21 mouse cellular contexts compared by ENCODE assay signal in genomic region chr12:105917388-105917963, GRCm38 (mm10).
DNase-seq lines count a peak whose midpoint lies in the region; ATAC-seq and TF ChIP-seq lines count a peak whose summit lies in the region.
"Had no signal": no experiment of that assay in that cellular context is flagged by ENCODE, and none has a peak within 500 bp of the region (broad histone marks: within the 10 kb centered on the region; RNA-seq: fewer than 3 reads in every experiment).

No protein-coding gene starts in this region.

- 43% methylated on average over 10 of the region's 10 CpGs for WGBS in forebrain, embryonic 13.5 days
- WGBS in forebrain, embryonic 11.5 days = 74% methylated on average over 10 of the region's 10 CpGs
- 52% methylated on average over 10 of the region's 10 CpGs for WGBS in midbrain, embryonic 15.5 days
- WGBS in midbrain, embryonic 11.5 days = 86% methylated on average over 10 of the region's 10 CpGs
- 49% methylated on average over 10 of the region's 10 CpGs for WGBS in hindbrain, postnatal 0 days

- TF ChIP-seq CTCF in hindbrain, postnatal 0 days (IDR thresholded peaks at IDR 0.05; ENCODE audit: low read depth) = no peak

- no peaks in the 10 kb centered on the region; the same call in 1 of the 2 replicates for H3K9me3 ChIP-seq in forebrain, embryonic 13.5 days (replicated peaks)
- H3K9me3 ChIP-seq in forebrain, embryonic 11.5 days (ENCODE audit: control insufficient read depth, low read length) = no peaks in the 10 kb centered on the region
- H3K9me3 ChIP-seq in midbrain, embryonic 15.5 days = no peaks in the 10 kb centered on the region
- H3K9me3 ChIP-seq in midbrain, embryonic 11.5 days (ENCODE audit: control insufficient read depth, low read length) = no peaks in the 10 kb centered on the region
- no peaks in the 10 kb centered on the region for H3K9me3 ChIP-seq in hindbrain, postnatal 0 days (ENCODE audit: low read length)
- H3K9me3 ChIP-seq: liver, embryonic 15.5 days; midbrain, embryonic 12.5 days; neural tube, embryonic 12.5 days had no signal

- ATAC-seq in forebrain, embryonic 13.5 days = peak; percentile 68; the same call in 1 of the 2 replicates
- no peak for ATAC-seq in forebrain, embryonic 11.5 days (replicated peaks; ENCODE audit: low FRiP score)
- 0 out of 2 replicates have a peak, but pooled peaks have one; percentile 52 for ATAC-seq in midbrain, embryonic 15.5 days (replicated peaks)
- no peak for ATAC-seq in midbrain, embryonic 11.5 days (ENCODE audit: low FRiP score)
- ATAC-seq in hindbrain, postnatal 0 days = peak; percentile 70
- no peak for ATAC-seq in megakaryocyte-erythroid progenitor cell, adult 5-6 weeks (replicated peaks; ENCODE audit: low FRiP score, low TSS enrichment, poor library complexity, severe bottlenecking)
- ATAC-seq: activated CD4-positive, CD25-positive, alpha-beta regulatory T cell, adult 4 months; intestine, embryonic 16.5 days had no signal

- no peaks in the 10 kb centered on the region for H3K27me3 ChIP-seq in forebrain, embryonic 13.5 days
- no peaks in the 10 kb centered on the region for H3K27me3 ChIP-seq in forebrain, embryonic 11.5 days (ENCODE audit: control insufficient read depth, insufficient read depth, low read length)
- no peaks in the 10 kb centered on the region for H3K27me3 ChIP-seq in midbrain, embryonic 15.5 days (replicated peaks)
- H3K27me3 ChIP-seq in midbrain, embryonic 11.5 days (ENCODE audit: control insufficient read depth, insufficient read depth, low read length) = no peaks in the 10 kb centered on the region
- no peaks in the 10 kb centered on the region for H3K27me3 ChIP-seq in hindbrain, postnatal 0 days (ENCODE audit: insufficient read depth, low read length)
- H3K27me3 ChIP-seq: limb, embryonic 12.5 days; liver, embryonic 15.5 days; midbrain, embryonic 12.5 days; neural tube, embryonic 12.5 days had no signal

- peaks cover 16% of the 10 kb centered on the region for H3K4me1 ChIP-seq in forebrain, embryonic 13.5 days
- no peaks in the 10 kb centered on the region; the same call in 1 of the 2 replicates for H3K4me1 ChIP-seq in forebrain, embryonic 11.5 days (replicated peaks; ENCODE audit: control insufficient read depth, insufficient read depth, low read length)
- peaks cover 9% of the 10 kb centered on the region; the same call in 1 of the 2 replicates for H3K4me1 ChIP-seq in midbrain, embryonic 15.5 days
- H3K4me1 ChIP-seq in midbrain, embryonic 11.5 days (ENCODE audit: control insufficient read depth, insufficient read depth, low read length) = no peaks in the 10 kb centered on the region
- H3K4me1 ChIP-seq in hindbrain, postnatal 0 days (ENCODE audit: insufficient read depth, low read length) = no peaks in the 10 kb centered on the region
- H3K4me1 ChIP-seq: limb, embryonic 12.5 days; liver, embryonic 15.5 days had no signal

- no peak overlapping the region for H3K4me2 ChIP-seq in forebrain, embryonic 13.5 days
- no peak overlapping the region for H3K4me2 ChIP-seq in forebrain, embryonic 11.5 days (ENCODE audit: low read depth, low read length, severe bottlenecking)
- H3K4me2 ChIP-seq in midbrain, embryonic 15.5 days = no peak overlapping the region
- no peak overlapping the region for H3K4me2 ChIP-seq in midbrain, embryonic 11.5 days
- H3K4me2 ChIP-seq in hindbrain, postnatal 0 days (ENCODE audit: low read depth, low read length) = no peak overlapping the region
- H3K4me2 ChIP-seq: limb, embryonic 12.5 days; liver, embryonic 15.5 days; midbrain, embryonic 12.5 days; neural tube, embryonic 12.5 days had no signal

- peak overlapping the region; percentile 15; the same call in 1 of the 2 replicates for H3K27ac ChIP-seq in forebrain, embryonic 13.5 days
- no peak overlapping the region for H3K27ac ChIP-seq in forebrain, embryonic 11.5 days (ENCODE audit: low read depth, low read length)
- H3K27ac ChIP-seq in midbrain, embryonic 15.5 days = peak overlapping the region; percentile 45
- no peak overlapping the region for H3K27ac ChIP-seq in midbrain, embryonic 11.5 days (ENCODE audit: low read depth, low read length)
- no peak overlapping the region for H3K27ac ChIP-seq in hindbrain, postnatal 0 days
- H3K27ac ChIP-seq: limb, embryonic 12.5 days; liver, embryonic 15.5 days; midbrain, embryonic 12.5 days; neural tube, embryonic 12.5 days had no signal

- H3K4me3 ChIP-seq in forebrain, embryonic 13.5 days = no peak overlapping the region
- no peak overlapping the region for H3K4me3 ChIP-seq in forebrain, embryonic 11.5 days (ENCODE audit: low read depth, low read length)
- H3K4me3 ChIP-seq in midbrain, embryonic 15.5 days = no peak overlapping the region
- no peak overlapping the region for H3K4me3 ChIP-seq in midbrain, embryonic 11.5 days (ENCODE audit: low read depth, low read length)
- no peak overlapping the region for H3K4me3 ChIP-seq in hindbrain, postnatal 0 days (ENCODE audit: low read length)
- H3K4me3 ChIP-seq: limb, embryonic 12.5 days; liver, embryonic 15.5 days; midbrain, embryonic 12.5 days; neural tube, embryonic 12.5 days had no signal

- DNase-seq in forebrain, embryonic 11.5 days (ENCODE audit: low spot score) = no peak
- DNase-seq in midbrain, embryonic 11.5 days (ENCODE audit: low spot score, missing footprints) = no peak
- DNase-seq in hindbrain, postnatal 0 days (ENCODE audit: low spot score) = peak; percentile 75
- peak; percentile 52 for DNase-seq in telencephalon, adult 2 months (ENCODE audit: low read depth, low spot score)
- DNase-seq in thymus, postnatal 36 days = no peak
- DNase-seq: adrenal gland, postnatal 25 days; cerebellum, postnatal 36 days; heart, postnatal 14 days; kidney, postnatal 10 days; lung, postnatal 10 days; retina, postnatal 1 day; thymus, postnatal 14 days had no signal

- no peaks in the 10 kb centered on the region for H3K36me3 ChIP-seq in forebrain, embryonic 13.5 days (ENCODE audit: poor library complexity, severe bottlenecking)
- H3K36me3 ChIP-seq in forebrain, embryonic 11.5 days (ENCODE audit: control insufficient read depth, insufficient read depth, low read length) = no peaks in the 10 kb centered on the region
- H3K36me3 ChIP-seq in midbrain, embryonic 15.5 days (replicated peaks) = no peaks in the 10 kb centered on the region
- no peaks in the 10 kb centered on the region for H3K36me3 ChIP-seq in midbrain, embryonic 11.5 days (ENCODE audit: control insufficient read depth, insufficient read depth, low read length)
- no peaks in the 10 kb centered on the region for H3K36me3 ChIP-seq in hindbrain, postnatal 0 days (ENCODE audit: insufficient read depth, low read length)
- H3K36me3 ChIP-seq: limb, embryonic 12.5 days; liver, embryonic 15.5 days; midbrain, embryonic 12.5 days; neural tube, embryonic 12.5 days had no signal

- no peak overlapping the region for H3K9ac ChIP-seq in forebrain, embryonic 13.5 days
- no peak overlapping the region for H3K9ac ChIP-seq in forebrain, embryonic 11.5 days (ENCODE audit: low read length)
- H3K9ac ChIP-seq in midbrain, embryonic 15.5 days = no peak overlapping the region
- no peak overlapping the region for H3K9ac ChIP-seq in midbrain, embryonic 11.5 days (ENCODE audit: low read length)
- no peak overlapping the region for H3K9ac ChIP-seq in hindbrain, postnatal 0 days (replicated peaks; ENCODE audit: low read length)
- H3K9ac ChIP-seq: limb, embryonic 12.5 days; liver, embryonic 15.5 days; midbrain, embryonic 12.5 days; neural tube, embryonic 12.5 days had no signal

Comparison
In these comparisons a context has a peak if more than half of its experiments do, and no peak if none do; other contexts are left out.
1. ATAC-seq: peak in forebrain, embryonic 13.5 days (single experiment), midbrain, embryonic 15.5 days (single experiment) and hindbrain, postnatal 0 days (single experiment); none in forebrain, embryonic 11.5 days (single experiment), midbrain, embryonic 11.5 days (single experiment) and megakaryocyte-erythroid progenitor cell, adult 5-6 weeks (single experiment).
2. H3K27ac ChIP-seq: peak in forebrain, embryonic 13.5 days (single experiment) and midbrain, embryonic 15.5 days (single experiment); none in forebrain, embryonic 11.5 days (single experiment), midbrain, embryonic 11.5 days (single experiment) and hindbrain, postnatal 0 days (single experiment).
3. DNase-seq: peak in hindbrain, postnatal 0 days (single experiment) and telencephalon, adult 2 months (single experiment); none in forebrain, embryonic 11.5 days (single experiment), midbrain, embryonic 11.5 days (single experiment) and thymus, postnatal 36 days (0 of 2).